Mouse (Mus musculus): ENCODE results near the gene Olfr15. TPM values are rescaled to one million over a fixed set of nuclear protein-coding genes. Genes with fewer than 3 reads are reported as not detected.

Olfr15 gene
- polyA plus RNA-seq (2015; fragmentation: Nextera tagmentation; extraction: Ambion mirVana), result not detected in 2 replicates

GRCm38 (mm10) chr16:3830588-3831109 lies at the start of gene Olfr15:
Gene Olfr15 (plus strand): TSS chr16:3830878.

DNA sequence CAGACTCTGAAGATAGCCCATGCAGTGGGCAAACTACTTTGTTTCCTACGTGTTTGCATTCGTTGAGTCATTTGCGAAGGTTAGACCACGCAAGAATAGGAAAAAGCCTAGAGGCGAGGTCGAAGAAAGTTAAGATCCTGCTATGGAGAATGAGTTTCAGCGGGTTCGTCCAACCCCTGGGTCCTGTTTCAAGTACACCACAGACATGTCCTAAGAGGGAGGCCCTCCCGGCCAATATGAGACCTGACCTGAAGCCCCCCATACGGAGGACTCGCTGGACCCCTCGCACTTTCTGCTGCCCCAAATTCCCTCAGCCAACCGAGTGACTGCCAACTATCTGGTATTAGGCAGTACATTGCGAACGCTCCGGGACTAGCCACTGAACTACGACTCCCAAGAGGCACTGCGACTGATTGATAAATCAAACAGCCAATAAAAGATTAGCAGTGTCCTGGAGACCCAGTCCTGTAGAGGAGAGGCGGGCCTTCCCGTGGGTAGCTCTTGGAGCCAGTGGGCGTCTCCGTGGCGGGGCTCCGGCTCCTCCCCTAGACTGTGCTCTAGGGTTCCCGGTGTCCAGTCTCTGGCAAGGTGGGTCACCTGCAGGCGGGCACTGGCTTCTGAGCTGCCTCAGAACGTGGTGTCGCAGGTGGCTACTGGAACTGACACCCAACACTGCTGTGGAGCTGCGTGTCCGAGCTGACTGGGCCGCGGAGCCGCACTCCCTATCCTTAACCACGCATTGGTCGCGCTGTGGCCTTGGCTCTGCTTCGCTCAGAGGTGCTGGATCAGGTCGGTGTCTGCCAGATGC lies 16.2 kb downstream of the Olfr15 start, which contains the start of gene Zfp174:
TSS of gene Zfp174 (plus strand) at position 558 of the 808 bp plus-strand sequence.

GRCm38 (mm10) chr16:3872216-3873047 lies 41.8 kb downstream of the Olfr15 start, which contains the start of gene Naa60:
Gene Naa60 (plus strand): TSS chr16:3872375.

GRCm38 (mm10) chr16:3884201-3885064 lies 53.8 kb downstream of the Olfr15 start, which contains the start of the genes Zfp597 and Gm20695:
Gene Zfp597 (minus strand): TSS chr16:3884561.
Gene Gm20695 (plus strand): TSS chr16:3884648.

Other genes with a start within 250 kb of the Olfr15 start
- not detected in 2 replicates for gene Olfr161, start 239.8 kb upstream of the Olfr15 start, polyA plus RNA-seq (2015; fragmentation: Nextera tagmentation; extraction: Ambion mirVana)
- not detected in 2 replicates for gene Mefv, start 112.8 kb upstream of the Olfr15 start, polyA plus RNA-seq (2015; fragmentation: Nextera tagmentation; extraction: Ambion mirVana)
- 29.6 and 30.3 TPM in 2 replicates for gene Zfp263, start 86.8 kb upstream of the Olfr15 start, polyA plus RNA-seq (2015; fragmentation: Nextera tagmentation; extraction: Ambion mirVana)
- 1.4 TPM in 2 replicates for gene Zfp174, start 16.4 kb downstream of the Olfr15 start, polyA plus RNA-seq (2015; fragmentation: Nextera tagmentation; extraction: Ambion mirVana)
- 84.0 and 93.7 TPM in 2 replicates for gene Naa60, start 41.5 kb downstream of the Olfr15 start, polyA plus RNA-seq (2015; fragmentation: Nextera tagmentation; extraction: Ambion mirVana)
- 9.1 and 9.5 TPM in 2 replicates for gene Zfp597, start 53.7 kb downstream of the Olfr15 start, polyA plus RNA-seq (2015; fragmentation: Nextera tagmentation; extraction: Ambion mirVana)
- gene Gm20695, start 53.8 kb downstream of the Olfr15 start, polyA plus RNA-seq (2015; fragmentation: Nextera tagmentation; extraction: Ambion mirVana), result 3.0 and 6.1 TPM in 2 replicates
- 12.0 and 12.7 TPM in 2 replicates for gene 1700037C18Rik, start 77.8 kb downstream of the Olfr15 start, polyA plus RNA-seq (2015; fragmentation: Nextera tagmentation; extraction: Ambion mirVana)
- gene Cluap1, start 77.9 kb downstream of the Olfr15 start, polyA plus RNA-seq (2015; fragmentation: Nextera tagmentation; extraction: Ambion mirVana), result 43.7 and 47.0 TPM in 2 replicates
- 0.50 and 0.52 TPM in 2 replicates for gene Nlrc3, start 145.8 kb downstream of the Olfr15 start, polyA plus RNA-seq (2015; fragmentation: Nextera tagmentation; extraction: Ambion mirVana)
- gene Slx4, start 172.9 kb downstream of the Olfr15 start, polyA plus RNA-seq (2015; fragmentation: Nextera tagmentation; extraction: Ambion mirVana), result 15.1 and 16.6 TPM in 2 replicates
- gene Dnase1, start 206.1 kb downstream of the Olfr15 start, polyA plus RNA-seq (2015; fragmentation: Nextera tagmentation; extraction: Ambion mirVana), result 2.1 and 3.4 TPM in 2 replicates
- 46.9 and 50.5 TPM in 2 replicates for gene Trap1, start 246.9 kb downstream of the Olfr15 start, polyA plus RNA-seq (2015; fragmentation: Nextera tagmentation; extraction: Ambion mirVana)

Measured in neural tube, postnatal 0 days (tissue).